Mouse (Mus musculus): ENCODE results near the gene Adcy7. TPM values are rescaled to one million over a fixed set of nuclear protein-coding genes. Genes with fewer than 3 reads are reported as not detected.

Gene Adcy7
- polyA plus RNA-seq, 1 experiment, result 63.7 TPM

GRCm38 (mm10) chr8:88357946-88358345 lies 85.7 kb downstream of the Adcy7 start:
- Histone ChIP-seq H3K27me3 (ENCODE audit: control insufficient read depth, insufficient read depth, low read length) (no peaks in the 10 kb centered on the region), H3K4me3 (ENCODE audit: control insufficient read depth, insufficient read depth, low read length) (no peak overlapping the region), H3K27ac (ENCODE audit: control insufficient read depth, insufficient read depth, low read length) (no peak overlapping the region), H3K4me1 (replicated peaks; ENCODE audit: control insufficient read depth, insufficient read depth, low read length) (peaks cover 9% of the 10 kb centered on the region), H3K36me3 (ENCODE audit: control insufficient read depth, insufficient read depth, low read length) (peaks cover 55% of the 10 kb centered on the region)
- WGBS, result 84% methylated on average over 5 of the region's 5 CpGs
- no peak for TF ChIP-seq CTCF (IDR thresholded peaks at IDR 0.05; ENCODE audit: borderline replicate concordance, control insufficient read depth, extremely low read depth, insufficient read depth, low read length, poor library complexity)
- no peak for TF ChIP-seq POLR2A (IDR thresholded peaks at IDR 0.05; ENCODE audit: control insufficient read depth, extremely low read depth, insufficient read depth, low read length, poor library complexity)
- no peak for DNase-seq

GRCm38 (mm10) chr8:88359959-88360358 lies 87.8 kb downstream of the Adcy7 start:
- Histone ChIP-seq H3K4me1 (replicated peaks; ENCODE audit: control insufficient read depth, insufficient read depth, low read length) (peaks cover 10% of the 10 kb centered on the region), H3K27me3 (ENCODE audit: control insufficient read depth, insufficient read depth, low read length) (no peaks in the 10 kb centered on the region), H3K4me3 (ENCODE audit: control insufficient read depth, insufficient read depth, low read length) (no peak overlapping the region), H3K27ac (ENCODE audit: control insufficient read depth, insufficient read depth, low read length) (no peak overlapping the region), H3K36me3 (ENCODE audit: control insufficient read depth, insufficient read depth, low read length) (peaks cover 38% of the 10 kb centered on the region)
- 94% methylated on average over 2 of the region's 2 CpGs for WGBS
- TF ChIP-seq POLR2A (IDR thresholded peaks at IDR 0.05; ENCODE audit: control insufficient read depth, extremely low read depth, insufficient read depth, low read length, poor library complexity), result no peak
- DNase-seq, result no peak

- no peaks in the 10 kb centered on the region for H3K27me3 ChIP-seq (ENCODE audit: control insufficient read depth, insufficient read depth, low read length)
- H3K27ac ChIP-seq (ENCODE audit: control insufficient read depth, insufficient read depth, low read length), result peak overlapping the region; percentile 36
- peak overlapping the region; percentile 87 for H3K4me3 ChIP-seq (ENCODE audit: control insufficient read depth, insufficient read depth, low read length)
- DNase-seq, result peak; percentile 21
- peaks cover 31% of the 10 kb centered on the region for H3K36me3 ChIP-seq (ENCODE audit: control insufficient read depth, insufficient read depth, low read length)
- peaks cover 10% of the 10 kb centered on the region for H3K4me1 ChIP-seq (replicated peaks; ENCODE audit: control insufficient read depth, insufficient read depth, low read length)
- TF ChIP-seq CTCF (IDR thresholded peaks at IDR 0.05; ENCODE audit: borderline replicate concordance, control insufficient read depth, extremely low read depth, insufficient read depth, low read length, poor library complexity), result no peak
- TF ChIP-seq POLR2A (IDR thresholded peaks at IDR 0.05; ENCODE audit: control insufficient read depth, extremely low read depth, insufficient read depth, low read length, poor library complexity), result no peak; the same call in 1 of the 2 replicates
- 2% methylated on average over 31 of the region's 31 CpGs for WGBS
Observed at GRCm38 (mm10) chr8:88361044-88361707, 89.0 kb downstream of the Adcy7 start.

GRCm38 (mm10) chr8:88361708-88362428 lies 89.7 kb downstream of the Adcy7 start, which contains the start of gene Brd7:
TSS of gene Brd7 (minus strand) at chr8:88362194.
- TF ChIP-seq POLR2A (IDR thresholded peaks at IDR 0.05; ENCODE audit: control insufficient read depth, extremely low read depth, insufficient read depth, low read length, poor library complexity), result 0 out of 2 replicates have a peak, but pooled peaks have one; percentile 16
- peak; percentile 94 for TF ChIP-seq CTCF (IDR thresholded peaks at IDR 0.05; ENCODE audit: borderline replicate concordance, control insufficient read depth, extremely low read depth, insufficient read depth, low read length, poor library complexity)
- under 1% methylated on average over 91 of the region's 91 CpGs for WGBS
- peaks cover 24% of the 10 kb centered on the region for H3K36me3 ChIP-seq (ENCODE audit: control insufficient read depth, insufficient read depth, low read length)
- peak within 1 kb of the TSS; percentile 87 for H3K4me3 ChIP-seq (ENCODE audit: control insufficient read depth, insufficient read depth, low read length)
- peak; percentile 83 for DNase-seq
- H3K4me1 ChIP-seq (replicated peaks; ENCODE audit: control insufficient read depth, insufficient read depth, low read length), result peaks cover 10% of the 10 kb centered on the region
- no peaks in the 10 kb centered on the region for H3K27me3 ChIP-seq (ENCODE audit: control insufficient read depth, insufficient read depth, low read length)
- peak within 1 kb of the TSS; percentile 36 for H3K27ac ChIP-seq (ENCODE audit: control insufficient read depth, insufficient read depth, low read length)

GRCm38 (mm10) chr8:88362446-88363150 lies 90.4 kb downstream of the Adcy7 start:
- Histone ChIP-seq H3K4me3 (ENCODE audit: control insufficient read depth, insufficient read depth, low read length) (peak overlapping the region; percentile 87), H3K36me3 (ENCODE audit: control insufficient read depth, insufficient read depth, low read length) (peaks cover 17% of the 10 kb centered on the region), H3K27me3 (ENCODE audit: control insufficient read depth, insufficient read depth, low read length) (no peaks in the 10 kb centered on the region), H3K27ac (ENCODE audit: control insufficient read depth, insufficient read depth, low read length) (peak overlapping the region; percentile 35), H3K4me1 (replicated peaks; ENCODE audit: control insufficient read depth, insufficient read depth, low read length) (peaks cover 10% of the 10 kb centered on the region)
- DNase-seq, result no peak
- WGBS, result 16% methylated on average over 11 of the region's 11 CpGs
- TF ChIP-seq POLR2A (IDR thresholded peaks at IDR 0.05; ENCODE audit: control insufficient read depth, extremely low read depth, insufficient read depth, low read length, poor library complexity) (no peak), CTCF (IDR thresholded peaks at IDR 0.05; ENCODE audit: borderline replicate concordance, control insufficient read depth, extremely low read depth, insufficient read depth, low read length, poor library complexity) (no peak)

- Histone ChIP-seq H3K4me1 (replicated peaks; ENCODE audit: control insufficient read depth, insufficient read depth, low read length) (peaks cover 4% of the 10 kb centered on the region; the same call in 1 of the 2 replicates), H3K27ac (ENCODE audit: control insufficient read depth, insufficient read depth, low read length) (no peak overlapping the region), H3K4me3 (ENCODE audit: control insufficient read depth, insufficient read depth, low read length) (no peak overlapping the region), H3K27me3 (ENCODE audit: control insufficient read depth, insufficient read depth, low read length) (no peaks in the 10 kb centered on the region), H3K36me3 (ENCODE audit: control insufficient read depth, insufficient read depth, low read length) (no peaks in the 10 kb centered on the region)
- TF ChIP-seq POLR2A (IDR thresholded peaks at IDR 0.05; ENCODE audit: control insufficient read depth, extremely low read depth, insufficient read depth, low read length, poor library complexity), result no peak
- no peak for TF ChIP-seq CTCF (IDR thresholded peaks at IDR 0.05; ENCODE audit: borderline replicate concordance, control insufficient read depth, extremely low read depth, insufficient read depth, low read length, poor library complexity)
- no peak for DNase-seq
- WGBS, result 26% methylated on average over 6 of the region's 6 CpGs
Observed at GRCm38 (mm10) chr8:88369221-88369620, 97.0 kb downstream of the Adcy7 start.
